Mouse (Mus musculus) intestine, embryonic 14.5 days (tissue): ENCODE results near the gene Kcnh1. TPM values are rescaled to one million over a fixed set of nuclear protein-coding genes. Genes with fewer than 3 reads are reported as not detected.

Experiments
- ATAC-seq: fragments of 200-750 bp; cut with Nextera tagmentation; replicated peaks from 2 replicates; pipeline ENCODE4 v1.8.0; 2017; ENCODE audit warnings: low read depth, moderate number of reproducible peaks, moderate TSS enrichment, moderate library complexity; ENCODE audit not compliant: low FRiP score, low TSS enrichment
- DNase-seq: peaks from one replicate; pipeline ENCODE4 v3.0.0-alpha.2; 2018; ENCODE audit warnings: low spot score
- H3K27ac ChIP-seq: fragments of 300-500 bp; sonication (generic); 2 replicates; pipeline ENCODE4 v1.5.1; 2014; ENCODE audit warnings: low read depth, mild to moderate bottlenecking, control low read depth
- H3K27me3 ChIP-seq: fragments of 300-500 bp; sonication (generic); replicated peaks from 2 replicates; pipeline ENCODE4 v1.6.1; 2014; ENCODE audit warnings: low read length, control low read depth; ENCODE audit not compliant: control insufficient read depth, insufficient read depth
- H3K36me3 ChIP-seq: fragments of 300-500 bp; sonication (generic); 2 replicates; pipeline ENCODE4 v1.6.1; 2014; ENCODE audit warnings: low read length, control low read depth; ENCODE audit not compliant: control insufficient read depth, insufficient read depth
- H3K4me1 ChIP-seq: fragments of 300-500 bp; sonication (generic); replicated peaks from 2 replicates; pipeline ENCODE4 v1.6.1; 2014; ENCODE audit warnings: low read length, control low read depth, mixed read lengths; ENCODE audit not compliant: control insufficient read depth, insufficient read depth
- H3K4me2 ChIP-seq: fragments of 300-500 bp; sonication (generic); 2 replicates; pipeline ENCODE4 v1.6.1; 2014; ENCODE audit warnings: low read length
- H3K4me3 ChIP-seq: fragments of 300-500 bp; sonication (generic); 2 replicates; pipeline ENCODE4 v1.5.1; 2014; ENCODE audit warnings: low read depth, low read length, control low read depth, mixed read lengths
- H3K9ac ChIP-seq: fragments of 300-500 bp; sonication (generic); 2 replicates; pipeline ENCODE4 v1.6.1; 2014; ENCODE audit warnings: mild to moderate bottlenecking, low read length
- H3K9me3 ChIP-seq: fragments of 300-500 bp; sonication (generic); 2 replicates; pipeline ENCODE4 v1.6.1; 2016; ENCODE audit warnings: low read length, control low read depth; ENCODE audit not compliant: control insufficient read depth
- WGBS: fragments of 180-500 bp; shearing (Covaris S2); extraction: QIAGEN DNeasy Blood & Tissue Kit; methylation state at CpG from one replicate; pipeline ENCODE4 v1.1.7; 2014; 5-methylcytosine and 5-hydroxymethylcytosine counted together
- polyA plus RNA-seq: library from polyadenylated mRNA; unstranded; fragments of >200 nt; fragmentation: Nextera tagmentation; extraction: Ambion mirVana; gene quantifications from 2 replicates; pipeline ENCODE4 v1.2.1, GENCODE M21; 2014

Gene Kcnh1
- polyA plus RNA-seq, 1 experiment from 2014 or later: 0.85 TPM

GRCm38 (mm10) chr1:192531490-192532146, 341.0 kb downstream of the Kcnh1 start:
- no peak overlapping the region for H3K4me3 ChIP-seq
- no peaks in the 10 kb centered on the region for H3K4me1 ChIP-seq
- ATAC-seq (no peak), DNase-seq (no peak)
- H3K27ac ChIP-seq: no peak overlapping the region
- WGBS: 57% methylated on average over 2 of the region's 2 CpGs
- H3K36me3 ChIP-seq: no peaks in the 10 kb centered on the region
- H3K9me3 ChIP-seq: no peaks in the 10 kb centered on the region
- H3K9ac ChIP-seq: no peak overlapping the region
- H3K4me2 ChIP-seq: no peak overlapping the region
- no peaks in the 10 kb centered on the region for H3K27me3 ChIP-seq

GRCm38 (mm10) chr1:192532212-192532611, 341.6 kb downstream of the Kcnh1 start:
- H3K4me1 ChIP-seq: no peaks in the 10 kb centered on the region

GRCm38 (mm10) chr1:192533016-192533415, 342.4 kb downstream of the Kcnh1 start:
- DNase-seq: no peak
- no peaks in the 10 kb centered on the region for H3K9me3 ChIP-seq
- H3K9ac ChIP-seq: no peak overlapping the region
- ATAC-seq: no peak
- no peaks in the 10 kb centered on the region for H3K27me3 ChIP-seq
- no peak overlapping the region for H3K4me2 ChIP-seq
- no peak overlapping the region for H3K27ac ChIP-seq
- no peak overlapping the region for H3K4me3 ChIP-seq
- H3K36me3 ChIP-seq: no peaks in the 10 kb centered on the region
- no peaks in the 10 kb centered on the region for H3K4me1 ChIP-seq

More at GRCm38 (mm10) chr1:192532212-192532611, 341.6 kb downstream of the Kcnh1 start:
- no peak overlapping the region for H3K4me3 ChIP-seq
- H3K4me2 ChIP-seq: no peak overlapping the region
- H3K27me3 ChIP-seq: no peaks in the 10 kb centered on the region
- no peak overlapping the region for H3K9ac ChIP-seq
- no peaks in the 10 kb centered on the region for H3K9me3 ChIP-seq
- no peak for ATAC-seq
- no peaks in the 10 kb centered on the region for H3K36me3 ChIP-seq
- WGBS: 44% methylated on average over 2 of the region's 2 CpGs
- DNase-seq: no peak
- H3K27ac ChIP-seq: no peak overlapping the region

- no peak overlapping the region for H3K4me2 ChIP-seq
- H3K4me3 ChIP-seq: no peak overlapping the region
- no peak overlapping the region for H3K27ac ChIP-seq
- no peaks in the 10 kb centered on the region for H3K27me3 ChIP-seq
- ATAC-seq: no peak
- no peak for DNase-seq
- 21% methylated on average over 1 of the region's 1 CpGs for WGBS
- no peaks in the 10 kb centered on the region for H3K36me3 ChIP-seq
- no peaks in the 10 kb centered on the region for H3K9me3 ChIP-seq
- H3K4me1 ChIP-seq: no peaks in the 10 kb centered on the region
- no peak overlapping the region for H3K9ac ChIP-seq
Measured at GRCm38 (mm10) chr1:192536440-192536839, 345.9 kb downstream of the Kcnh1 start.

- Histone ChIP-seq H3K4me3 (no peak overlapping the region), H3K4me1 (no peaks in the 10 kb centered on the region), H3K27me3 (no peaks in the 10 kb centered on the region), H3K9ac (no peak overlapping the region), H3K4me2 (no peak overlapping the region), H3K27ac (no peak overlapping the region), H3K36me3 (no peaks in the 10 kb centered on the region), H3K9me3 (no peaks in the 10 kb centered on the region)
- no peak for ATAC-seq
- no peak for DNase-seq
- 62% methylated on average over 7 of the region's 7 CpGs for WGBS
Measured at GRCm38 (mm10) chr1:192537169-192537568, 346.6 kb downstream of the Kcnh1 start.

GRCm38 (mm10) chr1:192542093-192542492, 351.5 kb downstream of the Kcnh1 start:
- no peak for ATAC-seq
- H3K4me2 ChIP-seq: no peak overlapping the region
- no peak overlapping the region for H3K4me3 ChIP-seq
- no peak overlapping the region for H3K9ac ChIP-seq
- H3K36me3 ChIP-seq: no peaks in the 10 kb centered on the region
- no peaks in the 10 kb centered on the region for H3K4me1 ChIP-seq
- no peak overlapping the region for H3K27ac ChIP-seq
- no peaks in the 10 kb centered on the region for H3K27me3 ChIP-seq
- DNase-seq: no peak
- H3K9me3 ChIP-seq: no peaks in the 10 kb centered on the region
- WGBS: 71% methylated on average over 2 of the region's 2 CpGs

- Histone ChIP-seq H3K9ac (no peak overlapping the region), H3K4me3 (no peak overlapping the region), H3K27ac (no peak overlapping the region), H3K4me1 (no peaks in the 10 kb centered on the region), H3K9me3 (no peaks in the 10 kb centered on the region), H3K27me3 (no peaks in the 10 kb centered on the region), H3K36me3 (no peaks in the 10 kb centered on the region), H3K4me2 (no peak overlapping the region)
- ATAC-seq (no peak), DNase-seq (no peak)
- WGBS: 86% methylated on average over 4 of the region's 4 CpGs
Measured at GRCm38 (mm10) chr1:192543686-192544085, 353.1 kb downstream of the Kcnh1 start.

GRCm38 (mm10) chr1:192544091-192544490, 353.5 kb downstream of the Kcnh1 start:
- Histone ChIP-seq H3K4me1 (no peaks in the 10 kb centered on the region), H3K27me3 (no peaks in the 10 kb centered on the region), H3K27ac (no peak overlapping the region), H3K4me3 (no peak overlapping the region), H3K36me3 (no peaks in the 10 kb centered on the region), H3K9ac (no peak overlapping the region), H3K4me2 (no peak overlapping the region), H3K9me3 (no peaks in the 10 kb centered on the region)
- DNase-seq (no peak), ATAC-seq (no peak)
- WGBS: 72% methylated on average over 9 of the region's 9 CpGs

- no peaks in the 10 kb centered on the region for H3K9me3 ChIP-seq
- no peaks in the 10 kb centered on the region for H3K36me3 ChIP-seq
- no peak overlapping the region for H3K9ac ChIP-seq
- no peaks in the 10 kb centered on the region for H3K4me1 ChIP-seq
- H3K4me2 ChIP-seq: no peak overlapping the region
- DNase-seq (no peak), ATAC-seq (no peak)
- no peaks in the 10 kb centered on the region for H3K27me3 ChIP-seq
- 58% methylated on average over 7 of the region's 7 CpGs for WGBS
- no peak overlapping the region for H3K4me3 ChIP-seq
- H3K27ac ChIP-seq: no peak overlapping the region
Measured at GRCm38 (mm10) chr1:192544901-192545300, 354.3 kb downstream of the Kcnh1 start.
